Mouse (Mus musculus) megakaryocyte, embryonic 14.5 days (primary cell): ENCODE measurements around the gene Rpl11.

Experiments
- FLI1 ChIP-seq: IDR thresholded peaks from 2 replicates; pipeline ENCODE4 v1.6.1; 2012; ENCODE audit warnings: low read length, inconsistent platforms, mixed read lengths
- GATA1 ChIP-seq: IDR thresholded peaks from 3 replicates; pipeline ENCODE4 v1.6.1; 2012; ENCODE audit warnings: mixed read lengths, low read length, inconsistent platforms, borderline replicate concordance

DNA sequence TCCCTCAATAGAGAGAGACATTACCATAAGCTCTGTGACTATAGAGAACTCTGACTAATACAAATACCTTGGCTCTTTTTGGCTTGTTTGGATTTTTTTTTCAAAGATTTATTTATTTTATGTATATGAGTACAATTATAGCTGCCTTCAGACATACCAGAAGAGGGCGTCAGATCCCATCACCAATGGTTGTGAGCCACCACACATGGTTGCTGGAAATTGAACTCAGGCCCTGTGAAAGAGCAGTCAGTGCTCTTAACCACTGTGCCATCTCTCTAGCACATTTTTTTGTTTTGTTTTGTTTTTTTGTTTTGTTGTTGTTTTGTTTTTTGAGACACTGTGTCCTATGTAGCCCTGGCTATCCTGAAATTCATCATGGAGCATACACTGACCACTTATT is 27.9 kb downstream of the Rpl11 start:
- TF ChIP-seq GATA1 (no peak), FLI1 (no peak)
